Mouse (Mus musculus) midbrain, embryonic 14.5 days (tissue): ENCODE data around the gene Nwd2. TPM values are rescaled to one million over a fixed set of nuclear protein-coding genes. Genes with fewer than 3 reads are reported as not detected.

ENCODE experiments used
- ATAC-seq: fragments of 200-750 bp; cut with Nextera tagmentation; 2 replicates; pipeline ENCODE4 v1.8.0; 2017; ENCODE audit warnings: moderate number of reproducible peaks, moderate library complexity; ENCODE audit not compliant: low FRiP score, low TSS enrichment
- DNase-seq: peaks from one replicate; pipeline ENCODE4 v3.0.0-alpha.2; 2015
- H3K27ac ChIP-seq: fragments of 300-500 bp; sonication (generic); replicated peaks from 2 replicates; pipeline ENCODE4 v1.5.1; 2014; ENCODE audit warnings: mild to moderate bottlenecking, low read depth, low read length, moderate library complexity
- H3K27me3 ChIP-seq: fragments of 300-500 bp; sonication (generic); 2 replicates; pipeline ENCODE4 v1.6.1; 2014; ENCODE audit warnings: low read length, control low read depth, mixed read lengths; ENCODE audit not compliant: control insufficient read depth, insufficient read depth
- H3K36me3 ChIP-seq: fragments of 300-500 bp; sonication (generic); 2 replicates; pipeline ENCODE4 v1.6.1; 2014; ENCODE audit warnings: low read length, control low read depth; ENCODE audit not compliant: control insufficient read depth, insufficient read depth
- H3K4me1 ChIP-seq: fragments of 300-500 bp; sonication (generic); 2 replicates; pipeline ENCODE4 v1.6.1; 2014; ENCODE audit warnings: mild to moderate bottlenecking, antibody characterized with exemption, low read length, control low read depth; ENCODE audit not compliant: control insufficient read depth, insufficient read depth
- H3K4me2 ChIP-seq: fragments of 300-500 bp; sonication (generic); 2 replicates; pipeline ENCODE4 v1.6.1; 2014; ENCODE audit warnings: mild to moderate bottlenecking, low read length, moderate library complexity
- H3K4me3 ChIP-seq: fragments of 300-500 bp; sonication (generic); replicated peaks from 2 replicates; pipeline ENCODE4 v1.5.1; 2014; ENCODE audit warnings: low read depth, low read length
- H3K9ac ChIP-seq: fragments of 300-500 bp; sonication (generic); replicated peaks from 2 replicates; pipeline ENCODE4 v1.6.1; 2014; ENCODE audit warnings: mild to moderate bottlenecking, low read length, moderate library complexity
- H3K9me3 ChIP-seq: fragments of 300-500 bp; sonication (generic); 2 replicates; pipeline ENCODE4 v1.6.1; 2016; ENCODE audit warnings: low read length, control low read depth, mixed read lengths; ENCODE audit not compliant: control insufficient read depth
- WGBS: fragments of 180-500 bp; shearing (Covaris S2); extraction: QIAGEN DNeasy Blood & Tissue Kit; methylation state at CpG from one replicate; pipeline ENCODE4 v1.1.7; 2014; 5-methylcytosine and 5-hydroxymethylcytosine counted together
- polyA plus RNA-seq: library from polyadenylated mRNA; unstranded; fragments of >200 nt; fragmentation: Nextera tagmentation; extraction: Ambion mirVana; gene quantifications from 2 replicates; pipeline ENCODE4 v1.2.1, GENCODE M21; 2014

Gene Nwd2
- polyA plus RNA-seq, 1 experiment from 2014 or later, result 12.3 TPM

DNA sequence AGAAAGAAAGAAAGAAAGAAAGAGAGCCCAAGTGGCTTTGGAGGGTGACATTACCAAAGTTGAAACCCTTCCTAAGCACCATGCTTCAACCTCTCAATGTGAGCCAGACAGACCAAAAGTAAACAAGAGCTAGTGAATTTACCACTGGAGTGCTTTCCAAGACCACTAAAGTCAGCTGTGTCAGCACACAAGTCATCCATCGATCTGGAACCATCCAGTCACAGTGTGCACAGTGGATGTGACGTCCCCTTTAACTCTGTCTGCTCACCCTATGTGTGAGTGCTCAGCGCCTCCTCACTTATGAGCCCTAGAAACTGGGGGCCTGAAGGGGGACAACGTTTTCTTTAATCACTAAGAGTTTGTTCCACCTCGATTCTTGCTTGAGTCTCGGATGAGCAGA lies 170.6 kb downstream of the Nwd2 start:
- no peaks in the 10 kb centered on the region for H3K36me3 ChIP-seq
- H3K4me2 ChIP-seq, result no peak overlapping the region
- H3K4me1 ChIP-seq, result no peaks in the 10 kb centered on the region
- H3K9me3 ChIP-seq, result no peaks in the 10 kb centered on the region
- H3K9ac ChIP-seq, result no peak overlapping the region
- H3K4me3 ChIP-seq, result no peak overlapping the region
- H3K27me3 ChIP-seq, result no peaks in the 10 kb centered on the region
- no peak for DNase-seq
- ATAC-seq, result no peak
- no peak overlapping the region for H3K27ac ChIP-seq
- 83% methylated on average over 6 of the region's 6 CpGs for WGBS

DNA sequence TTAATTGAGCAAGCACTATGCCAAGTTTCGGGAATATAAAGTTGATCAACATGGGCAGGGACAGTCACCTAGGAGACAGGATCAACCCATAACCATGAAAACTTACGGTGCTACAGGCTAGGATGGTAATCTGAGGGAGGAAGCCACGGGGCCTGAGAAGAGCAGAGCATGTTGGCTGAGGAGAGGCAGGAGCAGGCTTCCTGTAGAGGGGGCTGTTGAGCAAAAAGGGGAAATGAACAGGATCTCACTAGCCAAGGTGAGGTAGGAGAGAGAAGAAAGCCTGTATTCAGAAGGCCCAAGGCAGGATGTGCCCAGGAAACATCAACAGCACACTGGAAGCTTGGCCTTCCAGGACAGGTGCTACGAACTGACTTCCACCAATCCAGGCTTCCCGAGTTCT lies 172.3 kb downstream of the Nwd2 start:
- Histone ChIP-seq H3K27ac (no peak overlapping the region), H3K27me3 (no peaks in the 10 kb centered on the region), H3K9ac (no peak overlapping the region), H3K9me3 (no peaks in the 10 kb centered on the region), H3K4me3 (no peak overlapping the region), H3K36me3 (no peaks in the 10 kb centered on the region), H3K4me1 (no peaks in the 10 kb centered on the region), H3K4me2 (no peak overlapping the region)
- no peak for DNase-seq
- 87% methylated on average over 5 of the region's 5 CpGs for WGBS
- ATAC-seq, result no peak

DNA sequence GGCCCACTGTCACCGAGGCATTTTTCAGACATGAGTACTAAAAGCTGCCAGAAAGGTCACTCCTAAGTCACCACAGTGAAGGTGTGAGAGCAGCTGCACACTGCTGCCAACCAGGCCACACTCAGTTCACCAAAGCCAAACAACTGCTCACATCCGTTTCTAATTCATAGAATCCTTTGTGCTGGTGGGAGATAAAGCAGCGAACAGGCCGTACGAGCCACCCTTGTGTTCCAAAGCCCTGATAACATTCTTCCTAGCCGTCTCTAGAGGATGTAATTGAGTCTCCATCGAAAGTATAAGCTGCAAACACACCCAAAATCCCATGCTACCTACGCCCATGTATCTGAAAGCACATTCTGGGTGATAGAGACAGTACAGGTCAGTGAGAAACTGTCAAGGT lies 173.0 kb downstream of the Nwd2 start:
- H3K4me2 ChIP-seq, result no peak overlapping the region
- 75% methylated on average over 8 of the region's 8 CpGs for WGBS
- H3K4me1 ChIP-seq, result no peaks in the 10 kb centered on the region
- no peak overlapping the region for H3K4me3 ChIP-seq
- no peak overlapping the region for H3K9ac ChIP-seq
- H3K9me3 ChIP-seq, result no peaks in the 10 kb centered on the region
- H3K27ac ChIP-seq, result no peak overlapping the region
- no peaks in the 10 kb centered on the region for H3K27me3 ChIP-seq
- no peak for ATAC-seq
- no peaks in the 10 kb centered on the region for H3K36me3 ChIP-seq
- DNase-seq, result no peak

DNA sequence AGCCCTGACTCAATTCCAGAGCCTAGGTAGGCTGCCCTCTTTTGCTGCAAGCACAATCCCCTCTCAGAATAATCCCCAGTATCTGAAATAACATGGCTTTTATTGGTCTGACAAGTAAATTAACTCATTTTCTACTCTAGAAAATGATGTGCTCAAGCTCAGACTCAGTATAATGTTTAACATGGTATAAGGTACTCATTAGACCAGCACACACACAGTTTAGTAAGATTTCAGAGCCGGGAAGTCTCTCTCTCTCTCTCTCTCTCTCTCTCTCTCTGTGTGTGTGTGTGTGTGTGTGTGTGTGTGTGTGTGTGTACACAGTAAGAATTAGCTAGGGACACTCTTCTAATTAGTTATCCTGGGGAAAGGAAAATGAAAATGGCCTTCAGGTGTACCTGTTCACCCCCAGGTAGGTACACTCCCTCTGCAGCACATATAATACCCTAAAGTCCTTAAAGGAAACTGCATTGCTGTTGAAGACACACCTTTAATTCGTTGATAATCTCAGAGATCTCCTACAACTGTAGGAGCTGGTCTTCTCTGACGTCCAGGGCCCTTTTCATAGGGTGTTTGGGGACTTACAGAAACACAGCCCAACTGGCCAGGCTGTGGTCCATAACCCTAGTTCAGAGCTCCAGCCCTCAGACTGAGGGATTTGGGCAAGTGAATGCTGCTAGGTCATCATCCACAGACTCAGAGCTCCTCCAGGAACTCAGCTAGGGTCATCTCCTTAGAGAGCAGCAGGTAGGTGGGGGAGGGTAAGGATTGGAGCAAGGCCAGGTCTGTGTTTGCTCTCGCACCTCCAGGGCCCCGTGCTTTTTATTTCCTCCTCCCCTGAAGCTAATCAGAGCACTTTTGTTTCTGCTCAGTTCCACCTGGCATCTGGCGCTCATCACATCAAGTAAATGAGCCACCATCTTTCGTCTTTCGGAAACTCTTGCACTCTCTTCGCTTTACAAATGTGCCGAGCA lies 174.7 kb downstream of the Nwd2 start:
- WGBS, result 79% methylated on average over 10 of the region's 10 CpGs
- no peak overlapping the region for H3K27ac ChIP-seq
- DNase-seq, result no peak
- no peaks in the 10 kb centered on the region for H3K36me3 ChIP-seq
- no peak overlapping the region for H3K9ac ChIP-seq
- no peaks in the 10 kb centered on the region for H3K27me3 ChIP-seq
- H3K4me2 ChIP-seq, result no peak overlapping the region
- H3K9me3 ChIP-seq, result no peaks in the 10 kb centered on the region
- H3K4me1 ChIP-seq, result no peaks in the 10 kb centered on the region
- H3K4me3 ChIP-seq, result no peak overlapping the region
- no peak for ATAC-seq

DNA sequence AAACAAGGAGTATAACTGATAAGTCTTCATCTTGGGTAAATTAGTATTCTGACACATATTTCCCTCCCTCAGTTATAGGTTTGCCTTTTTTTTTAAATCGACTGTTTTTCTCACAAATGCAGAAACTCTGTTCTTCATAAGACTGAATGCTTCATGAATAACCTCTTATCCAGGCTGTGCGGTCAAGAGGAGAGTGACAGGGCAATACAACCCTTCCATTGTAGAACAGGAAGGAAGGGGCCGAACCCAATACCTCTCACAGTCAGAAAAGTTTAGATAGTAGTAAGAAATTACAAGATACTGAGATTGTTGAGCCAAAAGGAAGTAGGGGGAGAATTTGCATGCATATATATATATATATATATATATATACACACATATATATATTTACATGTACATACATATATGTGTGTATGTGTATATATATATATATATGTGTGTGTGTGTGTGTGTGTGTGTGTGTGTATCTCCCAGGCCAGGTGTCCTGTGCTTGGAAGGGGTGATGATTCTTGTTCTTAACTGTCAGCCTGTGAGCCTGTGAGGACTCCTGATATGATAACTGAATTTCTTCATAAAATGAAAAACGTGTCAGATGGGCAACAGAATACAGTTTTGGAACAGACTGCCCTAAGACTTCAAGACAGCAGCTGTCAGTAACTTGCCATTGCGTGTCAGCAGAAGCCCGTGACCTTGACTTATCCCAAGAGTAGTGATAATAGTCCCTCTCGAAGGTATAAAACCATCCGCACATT lies 175.9 kb downstream of the Nwd2 start:
- DNase-seq (no peak), ATAC-seq (no peak)
- no peaks in the 10 kb centered on the region for H3K27me3 ChIP-seq
- no peak overlapping the region for H3K4me2 ChIP-seq
- no peaks in the 10 kb centered on the region for H3K4me1 ChIP-seq
- 88% methylated on average over 8 of the region's 8 CpGs for WGBS
- no peaks in the 10 kb centered on the region for H3K36me3 ChIP-seq
- H3K9ac ChIP-seq, result no peak overlapping the region
- no peak overlapping the region for H3K4me3 ChIP-seq
- no peaks in the 10 kb centered on the region for H3K9me3 ChIP-seq
- no peak overlapping the region for H3K27ac ChIP-seq

DNA sequence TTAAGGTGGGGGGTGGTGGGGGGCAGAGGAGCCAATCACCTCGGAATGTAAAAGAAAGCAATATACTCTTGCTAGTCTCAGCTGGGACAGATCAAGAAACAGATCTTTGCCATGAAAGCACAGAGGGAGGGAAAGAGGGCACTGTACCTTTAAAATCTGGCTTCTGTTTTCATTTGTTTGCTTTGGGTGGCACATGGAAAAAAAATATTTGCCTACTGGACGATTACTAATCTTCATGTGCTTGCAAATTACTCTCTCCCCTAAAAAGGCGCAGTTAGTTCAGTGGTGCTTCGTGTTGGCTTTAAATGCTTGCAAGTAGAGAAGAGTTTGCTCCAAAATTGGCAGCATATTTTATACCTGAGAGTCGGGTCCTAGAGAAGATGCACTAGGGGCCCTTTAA lies 177.0 kb downstream of the Nwd2 start:
- no peaks in the 10 kb centered on the region for H3K9me3 ChIP-seq
- WGBS, result 86% methylated on average over 5 of the region's 5 CpGs
- ATAC-seq, result no peak

DNA sequence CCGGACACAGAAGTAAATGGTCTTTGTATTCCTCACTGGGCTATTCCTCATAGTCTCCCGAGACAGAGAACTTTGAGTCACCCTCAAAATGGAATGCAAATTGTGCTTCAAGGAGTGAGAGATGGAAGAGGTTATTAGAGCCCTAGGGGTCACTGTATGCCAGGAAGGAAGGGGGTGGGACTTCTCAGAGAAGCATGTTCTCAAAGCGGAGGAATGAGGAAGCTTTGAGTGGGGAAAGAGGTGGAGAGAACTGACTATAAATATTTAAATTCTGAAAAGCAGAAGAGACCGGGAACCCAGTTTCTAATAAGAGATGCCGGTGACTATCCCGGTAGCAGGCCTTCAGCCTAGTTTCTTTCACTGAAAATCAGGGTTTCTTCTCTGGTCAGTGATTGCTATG lies 178.1 kb downstream of the Nwd2 start:
- Histone ChIP-seq H3K4me2 (no peak overlapping the region), H3K9ac (no peak overlapping the region), H3K9me3 (no peaks in the 10 kb centered on the region), H3K36me3 (no peaks in the 10 kb centered on the region), H3K4me3 (no peak overlapping the region), H3K4me1 (no peaks in the 10 kb centered on the region), H3K27ac (no peak overlapping the region), H3K27me3 (no peaks in the 10 kb centered on the region)
- ATAC-seq (no peak), DNase-seq (no peak)
- WGBS, result 86% methylated on average over 6 of the region's 6 CpGs

More for the DNA sequence above, 177.0 kb downstream of the Nwd2 start:
- Histone ChIP-seq H3K27ac (no peak overlapping the region), H3K9ac (no peak overlapping the region), H3K4me1 (no peaks in the 10 kb centered on the region), H3K4me2 (no peak overlapping the region), H3K36me3 (no peaks in the 10 kb centered on the region), H3K27me3 (no peaks in the 10 kb centered on the region), H3K4me3 (no peak overlapping the region)
- no peak for DNase-seq

DNA sequence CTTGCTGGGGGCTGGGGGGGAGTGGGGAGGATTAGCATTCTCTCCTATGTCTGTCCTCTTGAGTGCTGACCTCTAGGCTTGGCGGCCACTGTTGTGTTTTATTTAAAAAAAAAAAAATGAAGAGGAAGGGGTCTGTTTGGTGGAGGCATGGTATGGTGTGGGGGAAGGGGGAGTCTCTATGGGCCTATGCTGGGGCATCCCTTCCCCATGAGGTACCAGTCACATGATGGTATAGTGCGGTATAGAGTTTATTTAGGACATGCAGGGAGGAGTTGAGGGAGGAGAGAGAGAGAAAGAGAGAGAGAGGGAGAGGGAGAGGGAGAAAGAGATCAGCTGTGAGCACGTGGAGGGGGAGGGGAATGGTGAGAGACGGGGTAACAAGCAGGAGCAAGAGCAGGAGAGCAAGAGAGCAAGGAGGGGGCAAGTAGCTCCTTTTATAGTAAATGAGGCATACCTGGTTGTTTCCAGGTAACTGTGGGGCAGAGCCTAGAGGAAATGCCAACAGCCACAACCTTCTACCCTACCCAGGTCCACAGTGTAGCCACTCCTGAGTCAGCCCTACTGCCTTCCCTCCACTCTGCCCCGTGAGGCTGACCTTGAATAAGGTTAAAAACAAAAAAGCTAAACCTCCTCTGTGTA lies 178.6 kb downstream of the Nwd2 start:
- H3K4me3 ChIP-seq, result no peak overlapping the region
- 61% methylated on average over 5 of the region's 5 CpGs for WGBS
- H3K36me3 ChIP-seq, result no peaks in the 10 kb centered on the region
- H3K4me2 ChIP-seq, result no peak overlapping the region
- no peak for DNase-seq
- no peak overlapping the region for H3K27ac ChIP-seq
- H3K4me1 ChIP-seq, result no peaks in the 10 kb centered on the region
- ATAC-seq, result no peak
- no peak overlapping the region for H3K9ac ChIP-seq
- H3K27me3 ChIP-seq, result no peaks in the 10 kb centered on the region
- H3K9me3 ChIP-seq, result no peaks in the 10 kb centered on the region
